Mouse (Mus musculus): ENCODE measurements around the gene Pdlim1. TPM values are rescaled to one million over a fixed set of nuclear protein-coding genes. Genes with fewer than 3 reads are reported as not detected.

Gene Pdlim1
- polyA plus RNA-seq, 1 experiment from 2014 or later: 192 TPM

DNA sequence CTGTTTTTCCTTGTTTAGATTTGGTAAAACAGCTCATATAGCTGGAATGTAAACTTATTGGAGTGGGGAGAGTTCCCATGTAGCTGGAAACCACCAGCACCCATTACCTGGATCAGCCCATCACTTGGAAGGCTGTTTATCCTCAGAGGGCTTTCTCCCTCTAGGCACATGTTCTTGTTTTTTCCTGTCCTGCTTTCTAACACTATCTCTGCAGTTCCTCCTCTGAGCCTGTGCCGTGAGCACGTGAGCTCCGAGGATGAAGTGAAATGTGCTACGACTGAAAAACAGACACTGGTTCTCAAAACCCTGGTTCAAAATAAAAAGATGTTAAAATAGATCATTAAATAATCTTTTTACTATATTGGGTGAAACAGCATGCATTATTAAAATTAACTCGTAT is 30.8 kb upstream of the Pdlim1 start:
- H3K27me3 ChIP-seq (replicated peaks): no peaks in the 10 kb centered on the region
- H3K9ac ChIP-seq: no peak overlapping the region
- ATAC-seq (ENCODE audit: insufficient read depth, low FRiP score, low read depth): no peak
- H3K9me3 ChIP-seq: no peaks in the 10 kb centered on the region
- WGBS: 62% methylated on average over 5 of the region's 5 CpGs
- no peak overlapping the region for H3K4me2 ChIP-seq
- no peak overlapping the region for H3K4me3 ChIP-seq (replicated peaks)
- no peaks in the 10 kb centered on the region for H3K36me3 ChIP-seq
- H3K27ac ChIP-seq: no peak overlapping the region
- H3K4me1 ChIP-seq: no peaks in the 10 kb centered on the region

DNA sequence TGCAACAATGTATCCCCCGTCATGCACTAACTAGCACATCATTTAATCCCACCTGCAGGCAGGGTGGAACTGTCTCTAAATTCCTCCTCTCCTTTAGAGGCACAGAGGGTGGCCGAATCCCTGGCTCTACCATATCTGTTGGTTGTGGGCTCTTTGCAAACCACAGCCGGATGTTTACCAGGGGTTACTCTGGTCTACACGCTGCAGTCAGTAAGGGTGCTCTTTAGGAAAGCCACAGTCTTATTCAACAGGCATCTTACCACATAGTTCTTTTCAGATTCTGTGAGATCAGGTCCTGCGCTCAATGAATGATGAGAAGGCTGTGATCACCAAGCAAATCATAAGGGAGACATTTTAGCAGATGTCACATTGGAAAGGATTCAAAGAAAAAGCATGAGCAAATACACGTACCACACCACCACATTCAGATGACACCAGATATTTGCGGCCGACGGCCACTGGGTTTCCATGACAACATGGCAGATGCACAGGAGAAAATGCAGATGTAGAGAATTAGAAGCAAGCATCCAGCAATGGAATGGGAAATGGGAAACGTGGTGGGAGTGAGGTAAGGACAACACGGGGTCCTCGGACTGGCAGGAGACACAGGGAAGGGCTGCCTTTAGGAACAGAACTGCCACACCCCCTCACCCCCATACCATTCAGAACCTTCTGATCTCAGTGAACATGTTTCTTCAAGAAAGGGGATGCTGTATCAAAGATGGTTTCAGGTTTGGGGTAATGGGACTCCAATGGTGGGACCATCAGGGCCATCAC is 28.5 kb upstream of the Pdlim1 start:
- Histone ChIP-seq H3K4me1 (no peaks in the 10 kb centered on the region), H3K9me3 (no peaks in the 10 kb centered on the region), H3K4me3 (replicated peaks) (no peak overlapping the region), H3K4me2 (no peak overlapping the region), H3K9ac (no peak overlapping the region), H3K27ac (no peak overlapping the region), H3K36me3 (no peaks in the 10 kb centered on the region), H3K27me3 (replicated peaks) (no peaks in the 10 kb centered on the region)
- WGBS: 81% methylated on average over 12 of the region's 12 CpGs
- no peak for ATAC-seq (ENCODE audit: insufficient read depth, low FRiP score, low read depth)

DNA sequence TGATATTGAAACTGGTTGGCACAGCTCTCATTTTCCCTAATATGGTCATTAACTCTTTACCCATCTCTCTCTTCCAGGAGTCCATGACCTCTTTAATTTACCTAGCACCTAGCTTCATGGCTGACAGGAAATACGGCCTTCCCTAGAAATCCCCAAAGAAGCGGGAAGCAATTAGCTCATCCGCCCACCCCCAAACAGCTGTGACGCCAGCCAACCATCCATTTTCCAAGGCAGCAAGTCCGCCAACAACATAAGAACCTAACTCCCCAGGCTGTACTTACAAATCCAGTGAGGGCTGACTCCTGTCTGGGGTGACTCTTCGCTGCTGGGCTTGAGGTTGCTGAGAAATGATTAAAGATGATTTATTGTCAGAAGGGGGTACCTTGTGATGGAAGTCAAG is 27.5 kb upstream of the Pdlim1 start:
- Histone ChIP-seq H3K9me3 (no peaks in the 10 kb centered on the region), H3K36me3 (no peaks in the 10 kb centered on the region), H3K27ac (no peak overlapping the region), H3K4me3 (replicated peaks) (no peak overlapping the region), H3K4me1 (no peaks in the 10 kb centered on the region), H3K9ac (no peak overlapping the region), H3K4me2 (no peak overlapping the region), H3K27me3 (replicated peaks) (no peaks in the 10 kb centered on the region)
- no peak for ATAC-seq (ENCODE audit: insufficient read depth, low FRiP score, low read depth)
- 65% methylated on average over 6 of the region's 6 CpGs for WGBS

DNA sequence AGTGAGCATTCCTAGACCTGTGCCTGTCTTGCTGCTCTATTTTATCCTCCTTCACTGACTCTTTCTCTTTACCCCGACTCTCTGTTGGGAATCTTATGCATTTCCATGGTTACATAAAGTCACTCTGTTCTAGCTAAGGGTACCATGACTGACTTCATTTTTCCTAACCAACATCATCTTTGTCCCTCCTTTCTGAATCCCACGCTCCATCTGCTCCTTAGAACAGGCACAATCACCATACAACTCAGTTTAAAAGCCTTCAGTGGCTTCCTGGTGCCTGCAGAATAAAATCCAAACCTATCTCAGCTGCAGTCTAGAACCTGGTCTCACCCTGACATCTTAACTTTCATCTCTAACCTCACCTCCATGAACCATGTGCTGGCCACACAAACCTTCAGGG is 26.9 kb upstream of the Pdlim1 start:
- H3K4me2 ChIP-seq: no peak overlapping the region
- H3K9ac ChIP-seq: no peak overlapping the region
- H3K27me3 ChIP-seq (replicated peaks): no peaks in the 10 kb centered on the region
- no peaks in the 10 kb centered on the region for H3K4me1 ChIP-seq
- H3K36me3 ChIP-seq: no peaks in the 10 kb centered on the region
- no peak for ATAC-seq (ENCODE audit: insufficient read depth, low FRiP score, low read depth)
- WGBS: 89% methylated on average over 2 of the region's 2 CpGs
- H3K4me3 ChIP-seq (replicated peaks): no peak overlapping the region
- no peaks in the 10 kb centered on the region for H3K9me3 ChIP-seq
- H3K27ac ChIP-seq: no peak overlapping the region

DNA sequence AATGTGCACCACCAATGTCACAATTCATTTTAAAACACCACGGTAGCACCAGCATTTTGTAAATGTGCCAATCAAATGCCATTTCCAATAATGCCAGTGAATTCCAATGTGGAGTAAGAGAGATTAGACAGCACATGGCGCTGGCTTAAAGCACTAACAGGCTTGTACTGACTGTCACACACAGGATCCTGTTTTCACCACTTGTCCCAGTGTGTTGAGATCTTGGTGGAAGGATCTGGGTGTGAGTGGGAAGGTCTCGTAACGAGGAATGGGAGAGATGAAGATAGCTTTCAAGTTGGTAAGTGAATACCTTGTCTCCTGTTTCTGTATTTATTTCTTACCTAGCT is 26.1 kb upstream of the Pdlim1 start:
- H3K4me3 ChIP-seq (replicated peaks): no peak overlapping the region
- WGBS: 59% methylated on average over 4 of the region's 4 CpGs
- H3K36me3 ChIP-seq: no peaks in the 10 kb centered on the region
- H3K4me1 ChIP-seq: no peaks in the 10 kb centered on the region
- no peak for ATAC-seq (ENCODE audit: insufficient read depth, low FRiP score, low read depth)
- no peak overlapping the region for H3K4me2 ChIP-seq
- H3K27me3 ChIP-seq (replicated peaks): no peaks in the 10 kb centered on the region
- no peak overlapping the region for H3K9ac ChIP-seq
- H3K27ac ChIP-seq: peak overlapping the region; percentile 31; the same call in 1 of the 2 replicates
- H3K9me3 ChIP-seq: no peaks in the 10 kb centered on the region

DNA sequence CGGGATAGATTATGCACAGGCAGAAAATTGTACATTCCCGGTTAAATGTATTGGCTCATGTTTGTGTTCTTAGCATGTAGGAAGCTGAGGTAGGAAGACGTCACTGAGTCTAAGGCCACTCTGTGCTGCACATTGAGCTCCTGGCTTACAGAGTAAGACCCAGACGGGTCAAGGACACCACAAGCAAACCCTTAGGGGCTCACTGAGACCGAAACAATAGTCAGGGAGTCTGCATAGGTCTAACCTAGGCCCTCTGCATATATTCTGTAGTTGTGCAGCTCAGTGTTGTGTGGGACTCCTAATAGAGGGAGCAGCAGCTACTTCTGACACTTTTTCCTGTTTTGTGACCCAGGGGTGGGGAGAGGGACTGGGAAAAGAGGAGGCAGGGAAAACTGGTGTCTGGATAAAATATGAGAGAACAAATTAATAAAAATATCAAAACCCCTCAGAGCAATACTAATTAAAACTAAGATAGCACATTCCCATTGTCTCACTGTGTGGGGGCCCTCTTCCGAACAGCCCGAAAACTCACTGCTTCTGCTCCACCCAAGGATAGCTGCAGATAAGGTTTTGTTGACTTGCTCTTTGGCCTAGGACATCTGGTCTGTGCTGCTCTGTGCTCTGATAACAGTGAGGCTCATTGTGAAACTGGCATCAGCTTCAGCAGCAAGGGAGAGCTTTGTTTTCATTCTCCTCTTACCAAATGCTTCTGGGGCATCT is 25.6 kb upstream of the Pdlim1 start:
- H3K9me3 ChIP-seq: no peaks in the 10 kb centered on the region
- no peaks in the 10 kb centered on the region for H3K36me3 ChIP-seq
- peak overlapping the region; percentile 31 for H3K27ac ChIP-seq
- peak; percentile 91 for ATAC-seq (ENCODE audit: insufficient read depth, low FRiP score, low read depth)
- no peaks in the 10 kb centered on the region for H3K27me3 ChIP-seq (replicated peaks)
- no peak overlapping the region for H3K4me3 ChIP-seq (replicated peaks)
- WGBS: 73% methylated on average over 7 of the region's 7 CpGs
- no peaks in the 10 kb centered on the region for H3K4me1 ChIP-seq
- no peak overlapping the region for H3K9ac ChIP-seq
- H3K4me2 ChIP-seq: no peak overlapping the region

DNA sequence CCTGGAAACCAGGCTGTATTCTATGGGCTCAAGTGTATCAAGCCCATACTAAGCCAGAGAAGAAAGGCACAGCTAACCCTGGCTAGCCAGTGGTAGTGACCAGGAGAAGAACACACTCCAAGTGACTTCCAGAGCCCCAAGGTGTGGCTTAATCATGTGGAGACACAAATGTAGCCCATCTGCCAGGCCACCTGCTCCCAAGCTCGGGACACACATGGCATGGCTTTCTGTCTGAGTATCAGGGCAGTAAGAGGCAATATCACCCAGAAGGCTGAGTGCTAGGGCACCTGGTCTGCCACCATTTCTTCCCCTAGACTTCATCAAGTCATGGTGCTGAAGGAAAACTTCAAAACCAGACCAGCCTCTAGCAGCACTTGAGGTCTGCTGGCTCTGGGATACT is 22.6 kb upstream of the Pdlim1 start:
- ATAC-seq (ENCODE audit: insufficient read depth, low FRiP score, low read depth): no peak
- no peaks in the 10 kb centered on the region for H3K36me3 ChIP-seq
- H3K27ac ChIP-seq: no peak overlapping the region
- H3K4me1 ChIP-seq: no peaks in the 10 kb centered on the region
- no peak overlapping the region for H3K4me2 ChIP-seq
- no peaks in the 10 kb centered on the region for H3K9me3 ChIP-seq
- WGBS: 76% methylated on average over 1 of the region's 1 CpGs
- H3K27me3 ChIP-seq (replicated peaks): no peaks in the 10 kb centered on the region
- no peak overlapping the region for H3K9ac ChIP-seq
- H3K4me3 ChIP-seq (replicated peaks): no peak overlapping the region

DNA sequence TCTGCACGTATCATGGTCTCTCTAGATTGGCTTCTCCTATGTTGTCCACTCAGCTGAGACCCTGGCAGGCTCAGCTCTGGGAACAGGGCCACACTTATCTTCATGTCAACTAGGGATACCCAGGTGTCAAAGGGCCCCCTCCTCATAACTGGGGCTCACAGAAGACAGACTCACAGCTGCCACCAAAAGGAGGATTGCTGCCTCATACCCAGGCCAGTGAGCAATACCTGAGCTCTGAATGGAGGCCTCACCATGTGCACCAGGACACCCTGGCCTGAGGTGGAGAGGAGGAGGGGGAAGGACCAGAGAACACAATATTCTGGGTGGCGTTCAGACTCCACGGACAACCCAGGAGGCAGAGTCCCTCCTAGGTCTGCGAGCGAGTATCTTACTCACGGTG is 22.1 kb upstream of the Pdlim1 start:
- Histone ChIP-seq H3K4me1 (no peaks in the 10 kb centered on the region), H3K27ac (no peak overlapping the region), H3K27me3 (replicated peaks) (no peaks in the 10 kb centered on the region), H3K36me3 (no peaks in the 10 kb centered on the region), H3K9ac (no peak overlapping the region), H3K4me3 (replicated peaks) (no peak overlapping the region), H3K9me3 (no peaks in the 10 kb centered on the region), H3K4me2 (no peak overlapping the region)
- WGBS: 92% methylated on average over 6 of the region's 6 CpGs
- no peak for ATAC-seq (ENCODE audit: insufficient read depth, low FRiP score, low read depth)

DNA sequence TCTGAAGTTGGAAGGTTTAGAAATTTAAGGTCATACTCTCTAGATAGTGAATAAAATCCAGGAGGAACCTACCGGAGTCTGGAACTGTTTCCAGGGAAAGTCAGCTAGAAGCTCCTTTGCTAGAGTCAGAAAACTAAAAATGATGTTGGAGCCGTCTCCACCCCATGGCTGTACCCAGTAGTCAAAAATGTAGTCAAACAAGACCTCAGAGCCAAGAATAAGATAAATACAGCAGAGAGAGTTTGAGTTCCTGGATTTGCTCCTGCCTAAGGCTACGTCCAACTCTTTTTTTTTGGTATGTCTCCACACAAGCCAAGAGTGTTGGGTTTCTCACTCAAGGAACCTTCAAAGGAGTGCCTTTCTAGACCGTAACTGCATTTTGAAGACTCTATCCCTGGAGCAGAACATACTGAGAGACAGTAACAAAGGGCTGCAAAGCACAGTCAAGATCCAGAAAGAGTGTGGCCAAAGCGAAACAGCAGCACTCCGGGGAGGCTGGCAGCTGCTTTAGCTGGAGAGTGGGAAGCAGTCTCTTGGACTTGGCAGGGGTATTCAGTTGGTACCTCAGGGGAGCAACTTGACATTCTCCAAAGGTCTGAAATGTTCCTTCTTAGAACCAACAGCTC is 18.6 kb upstream of the Pdlim1 start:
- H3K4me3 ChIP-seq (replicated peaks): no peak overlapping the region
- H3K27me3 ChIP-seq (replicated peaks): no peaks in the 10 kb centered on the region
- 68% methylated on average over 6 of the region's 6 CpGs for WGBS
- ATAC-seq (ENCODE audit: insufficient read depth, low FRiP score, low read depth): no peak
- H3K4me2 ChIP-seq: no peak overlapping the region
- no peaks in the 10 kb centered on the region for H3K36me3 ChIP-seq
- H3K4me1 ChIP-seq: no peaks in the 10 kb centered on the region
- H3K27ac ChIP-seq: no peak overlapping the region
- no peak overlapping the region for H3K9ac ChIP-seq
- H3K9me3 ChIP-seq: no peaks in the 10 kb centered on the region

DNA sequence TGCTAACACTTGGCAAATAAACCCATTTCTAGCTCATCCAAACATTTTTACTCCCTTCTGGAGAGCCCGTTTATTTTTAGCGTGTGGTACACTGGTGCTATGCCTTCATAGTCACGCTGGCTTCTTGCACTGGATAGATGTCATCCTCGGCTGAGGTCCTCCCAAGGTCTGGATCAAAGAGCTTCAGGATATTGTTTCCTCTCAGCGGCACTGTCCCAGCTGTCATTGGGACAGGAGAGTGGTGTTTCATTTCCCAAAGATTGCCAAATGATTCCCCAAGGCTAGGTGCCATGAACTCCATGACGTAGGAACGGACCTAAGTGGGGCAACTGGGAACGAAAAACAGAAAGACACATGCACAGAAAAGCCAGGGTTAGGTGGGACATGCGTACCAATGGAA is 16.8 kb upstream of the Pdlim1 start:
- H3K4me1 ChIP-seq: no peaks in the 10 kb centered on the region
- no peak overlapping the region for H3K9ac ChIP-seq
- ATAC-seq (ENCODE audit: insufficient read depth, low FRiP score, low read depth): no peak
- 87% methylated on average over 9 of the region's 9 CpGs for WGBS
- H3K4me2 ChIP-seq: no peak overlapping the region
- H3K4me3 ChIP-seq (replicated peaks): no peak overlapping the region
- no peaks in the 10 kb centered on the region for H3K9me3 ChIP-seq
- H3K27ac ChIP-seq: no peak overlapping the region
- no peaks in the 10 kb centered on the region for H3K27me3 ChIP-seq (replicated peaks)
- no peaks in the 10 kb centered on the region for H3K36me3 ChIP-seq

DNA sequence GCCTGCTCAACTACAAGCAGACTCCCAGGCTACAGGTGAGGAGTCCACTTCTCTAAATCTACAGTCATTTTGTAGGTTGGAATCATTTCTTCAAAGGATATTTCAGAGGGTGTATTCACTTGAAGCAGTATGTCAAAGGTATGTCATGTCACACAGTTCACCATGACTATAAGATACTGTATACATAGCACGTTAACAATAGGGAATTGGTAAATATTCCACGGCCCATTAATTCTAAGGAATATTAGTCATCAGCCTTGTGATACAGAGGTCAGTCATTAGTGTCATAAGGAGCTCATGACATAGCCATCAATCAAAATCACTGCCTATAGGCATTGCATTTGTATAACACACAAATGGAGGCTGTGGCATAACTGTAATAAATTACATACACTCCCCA is 13.1 kb upstream of the Pdlim1 start:
- Histone ChIP-seq H3K4me2 (no peak overlapping the region), H3K4me1 (no peaks in the 10 kb centered on the region), H3K27ac (no peak overlapping the region), H3K36me3 (no peaks in the 10 kb centered on the region), H3K27me3 (replicated peaks) (no peaks in the 10 kb centered on the region), H3K9me3 (no peaks in the 10 kb centered on the region), H3K9ac (no peak overlapping the region), H3K4me3 (replicated peaks) (no peak overlapping the region)
- WGBS: 54% methylated on average over 2 of the region's 2 CpGs
- no peak for ATAC-seq (ENCODE audit: insufficient read depth, low FRiP score, low read depth)

DNA sequence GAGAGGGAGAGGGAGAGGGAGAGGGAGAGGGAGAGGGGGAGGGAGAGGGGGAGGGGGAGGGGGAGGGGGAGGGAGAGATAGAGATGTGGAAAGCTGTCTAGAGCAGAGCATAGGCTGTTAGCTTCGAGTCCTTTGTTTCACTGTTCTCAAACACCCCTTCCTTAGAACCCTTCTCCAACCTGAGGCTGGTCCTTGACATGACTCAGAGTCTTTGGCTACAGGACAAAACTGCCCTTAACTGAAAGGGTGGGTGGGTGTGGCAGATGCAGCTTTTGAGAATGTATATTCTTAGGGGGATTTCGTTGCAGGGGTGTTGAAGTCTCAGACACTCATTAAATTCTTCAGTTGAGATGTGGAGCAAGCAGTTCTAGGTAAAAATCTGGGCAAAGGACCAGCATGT is 11.8 kb upstream of the Pdlim1 start:
- H3K36me3 ChIP-seq: no peaks in the 10 kb centered on the region
- no peak overlapping the region for H3K4me3 ChIP-seq (replicated peaks)
- 64% methylated on average over 2 of the region's 2 CpGs for WGBS
- no peaks in the 10 kb centered on the region for H3K27me3 ChIP-seq (replicated peaks)
- no peaks in the 10 kb centered on the region for H3K9me3 ChIP-seq
- no peak for ATAC-seq (ENCODE audit: insufficient read depth, low FRiP score, low read depth)
- no peak overlapping the region for H3K27ac ChIP-seq
- no peak overlapping the region for H3K4me2 ChIP-seq
- H3K9ac ChIP-seq: no peak overlapping the region
- H3K4me1 ChIP-seq: no peaks in the 10 kb centered on the region

Measured in stomach, embryonic 15.5 days (tissue).